Comparison of ENCODE assay signal across 26 mouse cellular contexts in genomic region chr13:11624513-11624912, GRCm38 (mm10).
"Had no signal": no experiment of that assay in that cellular context is flagged by ENCODE, and none has a peak within 500 bp of the region (broad histone marks: within the 10 kb centered on the region; RNA-seq: fewer than 3 reads in every experiment).

No protein-coding gene starts in this region.

- H3K36me3 ChIP-seq: hindbrain, embryonic 12.5 days; intestine, embryonic 15.5 days; limb, embryonic 13.5 days; limb, embryonic 15.5 days; liver, embryonic 12.5 days had no signal

- H3K9ac ChIP-seq: heart, embryonic 12.5 days; hindbrain, embryonic 12.5 days; hindbrain, embryonic 14.5 days; intestine, embryonic 15.5 days; limb, embryonic 13.5 days; limb, embryonic 15.5 days; liver, embryonic 12.5 days; liver, embryonic 14.5 days had no signal

- H3K27ac ChIP-seq: gastrocnemius, adult 2 months; heart, embryonic 10.5 days; hindbrain, embryonic 12.5 days; hindbrain, embryonic 14.5 days; intestine, embryonic 15.5 days; limb, embryonic 13.5 days; limb, embryonic 15.5 days; liver, embryonic 12.5 days; liver, embryonic 14.5 days had no signal

- H3K9me3 ChIP-seq: heart, embryonic 10.5 days; heart, embryonic 12.5 days; hindbrain, embryonic 12.5 days; intestine, embryonic 15.5 days; limb, embryonic 13.5 days; limb, embryonic 15.5 days; liver, embryonic 12.5 days had no signal

- ATAC-seq: hindbrain, embryonic 16.5 days; inflammation-experienced regulatory T-cells, adult 6 months; intestine, embryonic 15.5 days; intestine, postnatal 0 days; liver, embryonic 12.5 days had no signal

- DNase-seq: gastrocnemius, adult 2 months; gastrocnemius, postnatal 10 days; gastrocnemius, postnatal 25 days; heart, adult 18-20 months; heart, postnatal 10 days; heart, postnatal 4 days; kidney, adult 18-20 months; kidney, adult 8-10 months; kidney, postnatal 10 days; kidney, postnatal 25 days; kidney, postnatal 4 days; layer of hippocampus, adult 9-11 months; layer of hippocampus, postnatal 36 days; left cerebral cortex, postnatal 4 days had no signal

- H3K27me3 ChIP-seq: heart, embryonic 12.5 days; hindbrain, embryonic 12.5 days; intestine, embryonic 15.5 days; limb, embryonic 13.5 days; limb, embryonic 15.5 days; liver, embryonic 12.5 days had no signal

- H3K4me2 ChIP-seq: heart, embryonic 12.5 days; hindbrain, embryonic 12.5 days; hindbrain, embryonic 14.5 days; intestine, embryonic 15.5 days; limb, embryonic 13.5 days; limb, embryonic 15.5 days; liver, embryonic 12.5 days had no signal

- H3K4me1 ChIP-seq: heart, embryonic 10.5 days; heart, embryonic 12.5 days; hindbrain, embryonic 12.5 days; intestine, embryonic 15.5 days; limb, embryonic 13.5 days; limb, embryonic 15.5 days; liver, embryonic 12.5 days had no signal

- H3K4me3 ChIP-seq: gastrocnemius, adult 2 months; heart, embryonic 10.5 days; heart, embryonic 12.5 days; hindbrain, embryonic 12.5 days; intestine, embryonic 15.5 days; limb, embryonic 13.5 days; limb, embryonic 15.5 days; liver, embryonic 12.5 days had no signal
